Mouse (Mus musculus) v-Abl transformed pro-B cells (cell line): Measurements from ENCODE around the gene Atcay.

Experiments used
- in situ Hi-C, 2 experiments: fragments of 400-800 bp; cut with MboI; formaldehyde crosslinking; loops; one replicate each; pipeline ENCODE4 v1.15.1; 2025; ENCODE audit not compliant: unreplicated experiment in 2 of 2

Atcay gene

DNA sequence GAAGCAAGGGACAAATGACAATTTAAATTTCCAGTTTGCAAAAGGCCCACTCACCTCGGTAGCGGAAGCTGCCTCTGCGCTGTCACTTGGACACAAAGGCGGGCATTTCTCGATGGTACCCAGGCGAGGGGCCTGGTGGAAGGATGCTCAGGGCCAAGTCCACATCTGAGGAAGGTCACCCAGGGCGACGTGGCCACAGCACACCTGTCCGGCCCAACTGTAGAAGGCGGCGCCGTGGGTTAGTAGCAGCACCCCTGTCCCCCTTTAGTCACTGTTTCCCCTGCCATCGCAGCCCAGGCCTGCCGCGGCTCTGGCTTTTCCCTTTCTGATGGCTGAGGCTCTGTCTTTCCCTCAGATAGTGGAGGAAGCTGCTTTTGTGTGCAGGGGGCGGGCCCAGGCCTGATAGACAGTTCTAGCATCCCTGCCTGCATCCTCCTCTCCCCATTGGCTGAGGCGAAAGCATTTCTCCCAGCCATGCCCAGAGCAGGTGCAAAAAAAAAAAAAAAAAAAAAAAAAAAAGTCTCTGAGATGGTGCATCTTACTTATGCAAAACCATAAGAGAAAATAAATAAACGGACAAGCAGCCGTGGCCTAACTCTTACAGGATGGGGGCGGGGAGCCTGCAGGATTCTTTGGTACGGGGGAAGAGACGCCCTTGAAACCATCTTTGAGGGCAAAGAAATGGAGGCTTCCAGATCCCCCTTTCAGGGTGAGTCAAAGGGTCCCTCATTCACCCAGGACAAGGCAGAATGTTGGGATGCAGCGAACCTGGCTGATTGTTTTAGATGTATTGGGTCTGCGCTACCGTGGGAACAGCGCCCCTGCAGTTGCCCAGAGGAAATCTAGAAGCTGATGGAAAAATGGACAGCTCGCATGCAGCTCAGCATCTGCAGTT is at the start of gene Atcay:
Gene Atcay, minus strand, starts transcription at position 396 of the 895 bp plus-strand sequence.
- in situ Hi-C loops = no loop called here

DNA sequence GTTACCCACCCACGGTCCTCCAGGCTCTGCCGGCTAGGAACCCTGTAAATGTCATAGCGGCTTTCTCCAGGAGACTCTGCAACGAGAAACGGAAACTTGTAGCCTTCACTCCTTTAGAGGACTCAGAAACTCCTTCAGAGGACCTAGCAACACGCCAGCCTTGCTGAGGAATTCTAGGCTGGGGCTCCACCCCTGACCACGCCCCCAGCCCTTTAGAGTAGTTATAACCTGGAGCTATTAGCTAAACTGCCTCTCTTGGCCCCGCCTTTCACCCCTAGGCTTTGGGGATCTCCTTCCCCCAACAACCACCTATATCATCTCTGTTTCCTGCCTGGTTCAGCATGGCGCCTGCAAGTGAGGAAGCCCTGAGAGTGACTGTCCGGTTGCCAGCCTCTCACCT is 48.9 kb upstream of the Atcay start:
- in situ Hi-C loops = no loop called here

- in situ Hi-C loops = no loop called here
These were observed 47.0 kb upstream of the Atcay start for GRCm38 (mm10) chr10:81277676-81278075.

- in situ Hi-C loops = no loop called here
These were observed 43.2 kb upstream of the Atcay start for GRCm38 (mm10) chr10:81273842-81274241.

- in situ Hi-C loops = no loop called here
These were observed 41.7 kb upstream of the Atcay start for GRCm38 (mm10) chr10:81272356-81272755.

DNA sequence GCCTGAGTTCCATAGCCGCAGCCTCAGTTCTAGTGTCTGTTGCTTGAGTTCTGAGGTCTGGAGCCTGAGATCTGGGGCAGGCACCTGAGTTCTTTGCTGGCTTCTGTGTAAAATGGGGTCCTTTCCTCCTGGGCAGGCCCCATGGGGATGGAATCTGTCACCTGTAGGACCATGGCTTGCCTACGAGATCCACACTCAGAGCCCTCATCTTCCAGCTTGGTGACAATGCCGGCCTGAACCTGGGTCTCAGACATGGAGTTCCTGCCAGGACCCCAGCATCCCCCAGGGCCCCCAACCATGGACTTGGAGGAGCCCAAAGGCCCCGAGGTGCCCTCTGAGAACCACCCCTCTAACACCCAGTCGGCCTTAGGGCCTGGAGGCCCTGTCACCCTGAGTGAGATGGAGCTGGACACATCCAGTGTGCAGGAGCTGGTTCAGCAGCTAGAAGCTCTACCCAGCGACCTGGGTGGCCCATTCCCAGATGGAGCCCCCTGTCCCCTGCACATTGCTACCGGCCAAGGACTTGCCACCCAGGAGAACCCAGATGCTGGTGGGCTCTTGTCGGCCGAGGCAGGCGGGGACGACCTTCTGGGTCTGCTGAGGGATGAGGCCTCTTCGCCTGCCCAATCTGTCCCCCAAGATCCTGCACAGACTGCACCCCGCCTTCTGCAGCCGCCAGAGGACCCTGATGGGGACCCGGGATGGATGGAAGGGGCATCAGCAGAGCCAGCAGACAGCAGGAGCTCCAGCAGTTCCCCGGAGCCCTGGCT is 38.2 kb upstream of the Atcay start:
- in situ Hi-C loops = no loop called here

DNA sequence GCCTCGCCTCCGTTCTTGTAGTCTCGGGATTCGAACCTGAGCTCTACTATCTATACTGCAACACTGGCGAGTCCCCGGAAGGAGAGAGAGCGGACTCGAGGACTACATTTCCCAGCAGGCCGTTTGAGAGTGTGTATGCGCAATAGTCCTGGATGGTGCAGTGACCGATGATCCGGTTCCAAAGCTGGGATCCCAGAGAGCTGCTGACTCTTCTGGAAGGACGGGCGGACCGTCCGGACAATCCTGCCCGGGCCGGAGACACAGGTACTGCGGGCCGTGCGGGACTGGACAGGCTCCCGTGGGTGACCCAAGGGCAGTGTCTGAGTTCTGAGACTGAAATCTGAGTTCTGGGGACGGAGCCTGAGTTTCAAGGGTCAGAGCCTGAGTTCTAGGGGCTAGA is 37.4 kb upstream of the Atcay start:
- in situ Hi-C loops = no loop called here

- in situ Hi-C loops = no loop called here
These were observed 35.8 kb upstream of the Atcay start, which contains the start of the genes Mrpl54 and Apba3 for GRCm38 (mm10) chr10:81266211-81267105. TSS of gene Mrpl54 (minus strand) at chr10:81266934. TSS of gene Apba3 (plus strand) at chr10:81266960.

DNA sequence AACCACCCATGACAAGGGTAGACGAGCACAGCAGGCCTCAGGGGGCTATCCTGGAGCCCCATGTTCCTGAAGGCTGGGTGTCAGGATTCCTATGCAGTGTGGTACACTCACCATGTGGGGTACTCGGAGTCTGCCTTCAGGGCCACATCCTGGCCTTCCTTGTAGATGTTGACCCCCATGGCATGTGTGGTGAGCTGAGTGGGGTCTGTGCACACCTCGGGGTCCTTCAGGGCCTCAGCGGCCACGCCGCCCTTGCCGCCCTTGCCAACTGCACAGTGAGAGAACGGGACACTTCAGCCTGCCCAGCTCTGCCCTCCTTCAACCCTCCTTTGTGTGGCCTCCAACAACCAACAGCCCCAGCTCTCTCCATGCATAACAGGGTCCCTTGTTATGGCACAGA is 34.9 kb upstream of the Atcay start:
- in situ Hi-C loops = no loop called here

GRCm38 (mm10) chr10:81261025-81261424 is 30.4 kb upstream of the Atcay start:
- in situ Hi-C loops = no loop called here

- in situ Hi-C loops = no loop called here
These were observed 28.7 kb upstream of the Atcay start for GRCm38 (mm10) chr10:81259225-81259884.

GRCm38 (mm10) chr10:81257158-81258039 is 26.8 kb upstream of the Atcay start:
- in situ Hi-C loops = no loop called here

- in situ Hi-C loops = no loop called here
These were observed 24.3 kb upstream of the Atcay start for GRCm38 (mm10) chr10:81254886-81255285.

DNA sequence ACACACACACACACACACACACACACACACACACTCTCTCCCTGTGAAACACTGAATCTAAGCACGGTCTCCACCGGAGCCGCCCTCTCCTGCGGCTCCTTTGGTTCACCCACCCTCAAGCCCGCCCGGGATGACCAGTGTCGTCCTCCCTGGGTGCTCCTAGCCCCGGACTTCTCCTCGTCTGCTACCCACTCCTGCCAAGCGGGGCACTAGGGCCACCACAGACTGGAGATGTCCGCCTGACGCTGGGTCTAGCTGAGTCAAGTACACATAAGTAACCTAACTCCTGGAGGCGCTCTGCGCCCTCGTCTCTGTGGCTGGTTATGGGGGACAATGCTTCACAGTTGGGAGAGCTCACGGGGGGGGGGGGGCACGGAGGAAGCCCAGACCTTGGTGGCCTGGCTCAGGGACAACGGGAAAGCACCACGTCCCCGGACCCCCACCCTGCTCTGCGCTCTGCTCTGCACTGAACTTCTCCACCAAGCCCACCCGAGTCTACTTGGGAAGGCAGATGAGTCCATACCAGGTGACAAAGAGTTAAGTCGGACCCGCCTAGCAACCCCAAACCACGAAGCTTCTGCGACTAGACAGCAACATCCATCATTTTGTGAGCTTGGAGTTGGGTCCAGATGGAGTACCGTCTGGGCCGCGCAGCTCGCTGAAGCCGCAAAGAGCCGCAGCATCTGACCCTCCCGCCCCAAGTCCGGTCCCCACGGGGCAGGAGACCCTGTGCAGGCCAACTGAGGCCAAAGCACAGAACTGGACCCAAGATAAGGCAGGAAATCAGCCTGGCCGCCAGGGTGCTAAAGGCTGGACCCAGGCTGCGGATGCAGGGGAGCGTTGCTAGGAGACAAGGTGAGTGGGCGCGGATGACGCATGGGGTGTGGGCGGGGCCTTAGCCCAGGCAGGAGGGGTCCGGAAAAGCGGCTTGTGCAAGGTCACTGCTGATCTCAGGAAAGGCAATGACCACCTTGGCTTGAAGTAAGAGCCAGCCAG is 22.1 kb upstream of the Atcay start, which contains the start of gene Matk:
Gene Matk, plus strand, starts transcription at position 512 of the 996 bp plus-strand sequence.
- in situ Hi-C loops = no loop called here

DNA sequence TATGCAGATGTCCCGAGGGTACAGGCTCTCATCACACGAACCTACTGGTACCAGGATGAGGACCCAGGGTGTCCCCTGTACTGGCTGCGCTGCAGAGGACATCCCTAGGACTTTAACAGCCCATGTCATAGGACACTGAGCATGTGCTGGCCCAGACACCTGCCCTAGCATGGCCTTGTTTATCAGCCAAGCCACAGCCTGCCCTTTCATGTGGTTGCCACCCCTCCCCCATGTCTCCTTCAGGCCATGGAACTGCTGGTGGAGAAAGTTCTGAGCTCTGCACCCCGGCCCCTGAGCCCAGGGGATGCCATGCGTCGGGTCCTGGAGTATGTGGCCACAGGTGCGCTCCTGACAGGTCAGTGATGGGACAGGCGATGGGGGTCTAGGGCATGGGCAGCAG is 18.8 kb upstream of the Atcay start:
- in situ Hi-C loops = loop anchor here (5.0 kb wide), 1 partner anchor 38 kb away; no protein-coding TSS in a partner anchor

- in situ Hi-C loops = loop anchor here (5.0 kb wide), 1 partner anchor 39 kb away; no protein-coding TSS in a partner anchor
These were observed 17.2 kb upstream of the Atcay start for GRCm38 (mm10) chr10:81247804-81248203.

- in situ Hi-C loops = loop anchor here (5.0 kb wide), 1 partner anchor 42 kb away; no protein-coding TSS in a partner anchor
These were observed 14.5 kb upstream of the Atcay start for GRCm38 (mm10) chr10:81245166-81245565.

- in situ Hi-C loops = no loop called here
These were observed 14.0 kb upstream of the Atcay start for GRCm38 (mm10) chr10:81244595-81244994.
